9 mouse cellular contexts compared by ENCODE assay signal in the genomic region with DNA sequence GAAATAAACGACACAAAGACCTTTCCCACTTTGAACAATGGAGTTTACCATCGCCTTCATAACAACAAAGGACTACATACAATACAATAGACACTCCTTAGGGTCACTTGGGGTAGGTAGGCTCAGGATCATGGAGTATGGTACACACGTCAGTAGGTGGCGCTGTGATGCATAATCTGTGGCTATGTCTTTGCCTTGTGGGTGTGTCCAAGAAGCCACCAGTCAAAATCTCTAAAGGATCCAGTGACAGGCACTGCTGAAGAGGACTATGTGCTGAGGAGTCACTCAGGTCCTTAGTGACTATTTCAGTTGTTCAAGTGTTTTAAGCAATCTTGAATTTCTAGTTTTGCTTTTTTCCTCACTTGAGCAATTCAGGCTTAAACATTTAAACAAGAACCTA.
A peak's percentile ranks its signal among the peaks of the same experiment; 100 is the strongest.
DNase-seq lines count a peak whose midpoint lies in the region; ATAC-seq and TF ChIP-seq lines count a peak whose summit lies in the region.
"Had no signal": no experiment of that assay in that cellular context is flagged by ENCODE, and none has a peak within 500 bp of the region (broad histone marks: within the 10 kb centered on the region; RNA-seq: fewer than 3 reads in every experiment).

No protein-coding gene starts in this region.

- no peak for ATAC-seq in heart, postnatal 0 days (ENCODE audit: insufficient read depth, low read depth)
- ATAC-seq in heart, embryonic 11.5 days (replicated peaks; ENCODE audit: insufficient number of reproducible peaks, low FRiP score, low TSS enrichment): no peak

- no peak overlapping the region for H3K4me2 ChIP-seq in heart, postnatal 0 days (ENCODE audit: low read depth, low read length)
- H3K4me2 ChIP-seq in heart, embryonic 11.5 days: no peak overlapping the region
- H3K4me2 ChIP-seq: embryonic facial prominence, embryonic 12.5 days had no signal

- no peak overlapping the region for H3K4me3 ChIP-seq in heart, postnatal 0 days (ENCODE audit: low read depth, low read length)
- H3K4me3 ChIP-seq in heart, embryonic 11.5 days (ENCODE audit: low read depth, low read length): no peak overlapping the region
- H3K4me3 ChIP-seq: embryonic facial prominence, embryonic 12.5 days had no signal

- 58% methylated on average over 4 of the region's 4 CpGs for WGBS in heart, postnatal 0 days
- WGBS in heart, embryonic 11.5 days (ENCODE audit: insufficient replicate concordance): 59% methylated on average over 4 of the region's 4 CpGs

- H3K4me1 ChIP-seq in heart, postnatal 0 days (ENCODE audit: control insufficient read depth, insufficient read depth): no peaks in the 10 kb centered on the region
- no peaks in the 10 kb centered on the region for H3K4me1 ChIP-seq in heart, embryonic 11.5 days (ENCODE audit: control insufficient read depth, insufficient read depth, low read length)
- H3K4me1 ChIP-seq: embryonic facial prominence, embryonic 12.5 days had no signal

- TF ChIP-seq CTCF in heart, postnatal 0 days (IDR thresholded peaks at IDR 0.05; ENCODE audit: low read depth): peak; percentile 20; the same call in 1 of the 2 replicates

- no peaks in the 10 kb centered on the region for H3K36me3 ChIP-seq in heart, postnatal 0 days (replicated peaks; ENCODE audit: control insufficient read depth, insufficient read depth, low read length)
- H3K36me3 ChIP-seq in heart, embryonic 11.5 days (ENCODE audit: control insufficient read depth, insufficient read depth, low read length): 0 out of 2 replicates have a peak, but pooled peaks cover 5% of the 10 kb centered on the region

- TF ChIP-seq EP300 in heart, postnatal 0 days (IDR thresholded peaks at IDR 0.05; ENCODE audit: low read depth): no peak

- no peaks in the 10 kb centered on the region for H3K27me3 ChIP-seq in heart, postnatal 0 days (ENCODE audit: control insufficient read depth, insufficient read depth, low read length)
- no peaks in the 10 kb centered on the region for H3K27me3 ChIP-seq in heart, embryonic 11.5 days (ENCODE audit: control insufficient read depth, insufficient read depth, low read length)
- H3K27me3 ChIP-seq: embryonic facial prominence, embryonic 12.5 days had no signal

- no peak for DNase-seq in heart, postnatal 0 days (ENCODE audit: low spot score)
- DNase-seq in 416B (ENCODE audit: low read depth) (peak; percentile 22), adipocyte (ENCODE audit: low spot score) (peak; percentile 80)
- DNase-seq in embryo, embryonic 10.5 days (ENCODE audit: low spot score): peak; percentile 46
- DNase-seq in lung, postnatal 25 days (ENCODE audit: low spot score): peak; percentile 21
- no peak for DNase-seq in urinary bladder, postnatal 10 days (ENCODE audit: low spot score)
- DNase-seq in urinary bladder, postnatal 4 days (ENCODE audit: low spot score in 2 of 2): no peak

- no peak overlapping the region for H3K9ac ChIP-seq in heart, postnatal 0 days (replicated peaks; ENCODE audit: low read depth, low read length)
- no peak overlapping the region for H3K9ac ChIP-seq in heart, embryonic 11.5 days (ENCODE audit: low read depth, low read length)
- H3K9ac ChIP-seq: embryonic facial prominence, embryonic 12.5 days had no signal

- no peak overlapping the region for H3K27ac ChIP-seq in heart, postnatal 0 days (ENCODE audit: low read depth)
- H3K27ac ChIP-seq in heart, embryonic 11.5 days (ENCODE audit: low read depth, low read length): no peak overlapping the region
- H3K27ac ChIP-seq: embryonic facial prominence, embryonic 12.5 days had no signal

- H3K9me3 ChIP-seq in heart, postnatal 0 days (replicated peaks; ENCODE audit: control insufficient read depth, low read length): no peaks in the 10 kb centered on the region
- H3K9me3 ChIP-seq in heart, embryonic 11.5 days (replicated peaks; ENCODE audit: control insufficient read depth, low read length): no peaks in the 10 kb centered on the region
- H3K9me3 ChIP-seq: embryonic facial prominence, embryonic 12.5 days had no signal

Comparison
In these comparisons a context has a peak if more than half of its experiments do, and no peak if none do; other contexts are left out.
1. DNase-seq: peak in 416B (single experiment), adipocyte (single experiment), embryo, embryonic 10.5 days (single experiment) and lung, postnatal 25 days (single experiment); none in heart, postnatal 0 days (single experiment), urinary bladder, postnatal 10 days (single experiment) and urinary bladder, postnatal 4 days (0 of 2).